Mouse (Mus musculus) midbrain, embryonic 10.5 days (tissue): ENCODE data around the gene Fmod. TPM values are rescaled to one million over a fixed set of nuclear protein-coding genes. Genes with fewer than 3 reads are reported as not detected.

Experiments
- DNase-seq: peaks from one replicate; pipeline ENCODE4 v3.0.0-alpha.2; 2017; ENCODE audit warnings: low spot score
- H3K27ac ChIP-seq: fragments of 300-500 bp; sonication (generic); replicated peaks from 2 replicates; pipeline ENCODE4 v1.5.1; 2016; ENCODE audit warnings: mild to moderate bottlenecking
- H3K27me3 ChIP-seq: fragments of 300-500 bp; sonication (generic); 2 replicates; pipeline ENCODE4 v1.6.1; 2016; ENCODE audit warnings: low read depth, mild to moderate bottlenecking; ENCODE audit not compliant: poor library complexity, severe bottlenecking
- H3K36me3 ChIP-seq: fragments of 300-500 bp; sonication (generic); 2 replicates; pipeline ENCODE4 v1.6.1; 2016; ENCODE audit warnings: mild to moderate bottlenecking, moderate library complexity
- H3K4me1 ChIP-seq: fragments of 300-500 bp; sonication (generic); 2 replicates; pipeline ENCODE4 v1.6.1; 2016
- H3K4me3 ChIP-seq: fragments of 300-500 bp; sonication (generic); 2 replicates; pipeline ENCODE4 v1.5.1; 2016; ENCODE audit warnings: mild to moderate bottlenecking, moderate library complexity
- H3K9me3 ChIP-seq: fragments of 300-500 bp; sonication (generic); replicated peaks from 2 replicates; pipeline ENCODE4 v1.6.1; 2016; ENCODE audit warnings: mild to moderate bottlenecking
- WGBS: fragments of 180-500 bp; shearing (Covaris S2); methylation state at CpG from one replicate; pipeline ENCODE4 v1.1.7; 2016; 5-methylcytosine and 5-hydroxymethylcytosine counted together
- polyA plus RNA-seq: library from polyadenylated mRNA; unstranded; fragments of >200 nt; fragmentation: Nextera tagmentation; extraction: Ambion mirVana; gene quantifications from 2 replicates; pipeline ENCODE4 v1.2.1, GENCODE M21; 2016

The Fmod gene
- polyA plus RNA-seq, 1 experiment from 2014 or later = 2.8 TPM

- no peak for DNase-seq
- H3K27me3 ChIP-seq = no peaks in the 10 kb centered on the region
- H3K4me1 ChIP-seq = peaks cover 92% of the 10 kb centered on the region
- H3K27ac ChIP-seq = peak overlapping the region; percentile 84
- no peak overlapping the region for H3K4me3 ChIP-seq
- H3K9me3 ChIP-seq = no peaks in the 10 kb centered on the region
- WGBS = 57% methylated on average over 10 of the region's 10 CpGs
- peaks cover 24% of the 10 kb centered on the region for H3K36me3 ChIP-seq
Observed at GRCm38 (mm10) chr1:134071411-134072018, 34.5 kb downstream of the Fmod start.

GRCm38 (mm10) chr1:134073061-134073564 lies 36.1 kb downstream of the Fmod start:
- H3K4me3 ChIP-seq = no peak overlapping the region
- peaks cover 36% of the 10 kb centered on the region for H3K36me3 ChIP-seq
- WGBS = 80% methylated on average over 6 of the region's 6 CpGs
- H3K4me1 ChIP-seq = peaks cover 92% of the 10 kb centered on the region
- no peak for DNase-seq
- H3K27me3 ChIP-seq = no peaks in the 10 kb centered on the region
- H3K9me3 ChIP-seq = no peaks in the 10 kb centered on the region
- H3K27ac ChIP-seq = peak overlapping the region; percentile 84

- Histone ChIP-seq H3K27ac (peak overlapping the region; percentile 84), H3K4me3 (no peak overlapping the region), H3K27me3 (no peaks in the 10 kb centered on the region), H3K9me3 (no peaks in the 10 kb centered on the region), H3K4me1 (peaks cover 89% of the 10 kb centered on the region), H3K36me3 (peaks cover 36% of the 10 kb centered on the region)
- no peak for DNase-seq
- 87% methylated on average over 1 of the region's 1 CpGs for WGBS
Observed at GRCm38 (mm10) chr1:134073658-134074057, 36.6 kb downstream of the Fmod start.

- Histone ChIP-seq H3K36me3 (peaks cover 36% of the 10 kb centered on the region), H3K27ac (0 out of 2 replicates have a peak overlapping the region, but pooled peaks have one; percentile 2), H3K4me3 (0 out of 2 replicates have a peak overlapping the region, but pooled peaks have one; percentile 9), H3K9me3 (no peaks in the 10 kb centered on the region), H3K4me1 (peaks cover 91% of the 10 kb centered on the region), H3K27me3 (no peaks in the 10 kb centered on the region)
- DNase-seq = no peak
- 59% methylated on average over 3 of the region's 3 CpGs for WGBS
Observed at GRCm38 (mm10) chr1:134074184-134074583, 37.1 kb downstream of the Fmod start.

GRCm38 (mm10) chr1:134074606-134075005 lies 37.6 kb downstream of the Fmod start:
- 92% methylated on average over 10 of the region's 10 CpGs for WGBS
- peaks cover 94% of the 10 kb centered on the region for H3K4me1 ChIP-seq
- H3K9me3 ChIP-seq = no peaks in the 10 kb centered on the region
- peak overlapping the region; percentile 75; the same call in 1 of the 2 replicates for H3K4me3 ChIP-seq
- H3K27ac ChIP-seq = 0 out of 2 replicates have a peak overlapping the region, but pooled peaks have one; percentile 20
- peaks cover 36% of the 10 kb centered on the region for H3K36me3 ChIP-seq
- no peak for DNase-seq
- H3K27me3 ChIP-seq = no peaks in the 10 kb centered on the region

GRCm38 (mm10) chr1:134075532-134075931 lies 38.5 kb downstream of the Fmod start:
- Histone ChIP-seq H3K4me3 (peak overlapping the region; percentile 75), H3K4me1 (peaks cover 94% of the 10 kb centered on the region), H3K9me3 (no peaks in the 10 kb centered on the region), H3K27ac (peak overlapping the region; percentile 91), H3K36me3 (peaks cover 36% of the 10 kb centered on the region), H3K27me3 (no peaks in the 10 kb centered on the region)
- no peak for DNase-seq
- WGBS = 93% methylated on average over 8 of the region's 8 CpGs

- 23% methylated on average over 2 of the region's 2 CpGs for WGBS
- Histone ChIP-seq H3K27ac (peak overlapping the region; percentile 91), H3K36me3 (peaks cover 36% of the 10 kb centered on the region), H3K9me3 (no peaks in the 10 kb centered on the region), H3K27me3 (no peaks in the 10 kb centered on the region), H3K4me1 (peaks cover 84% of the 10 kb centered on the region), H3K4me3 (peak overlapping the region; percentile 75)
- DNase-seq = no peak
Observed at GRCm38 (mm10) chr1:134076789-134077188, 39.7 kb downstream of the Fmod start.

- no peaks in the 10 kb centered on the region for H3K9me3 ChIP-seq
- H3K4me3 ChIP-seq = peak overlapping the region; percentile 75
- peaks cover 76% of the 10 kb centered on the region for H3K4me1 ChIP-seq
- 42% methylated on average over 14 of the region's 14 CpGs for WGBS
- H3K27ac ChIP-seq = peak overlapping the region; percentile 91
- H3K36me3 ChIP-seq = peaks cover 36% of the 10 kb centered on the region
- no peaks in the 10 kb centered on the region for H3K27me3 ChIP-seq
- peak; percentile 61 for DNase-seq
Observed at GRCm38 (mm10) chr1:134077389-134078060, 40.5 kb downstream of the Fmod start.

- no peaks in the 10 kb centered on the region for H3K9me3 ChIP-seq
- H3K4me3 ChIP-seq = peak overlapping the region; percentile 75
- 10% methylated on average over 19 of the region's 19 CpGs for WGBS
- H3K4me1 ChIP-seq = peaks cover 75% of the 10 kb centered on the region
- no peaks in the 10 kb centered on the region for H3K27me3 ChIP-seq
- H3K36me3 ChIP-seq = peaks cover 36% of the 10 kb centered on the region
- DNase-seq = peak; percentile 39
- peak overlapping the region; percentile 91 for H3K27ac ChIP-seq
Observed at GRCm38 (mm10) chr1:134078061-134078795, 41.2 kb downstream of the Fmod start.

- DNase-seq = peak; percentile 98
- WGBS = under 1% methylated on average over 52 of the region's 62 CpGs
- Histone ChIP-seq H3K9me3 (no peaks in the 10 kb centered on the region), H3K36me3 (peaks cover 36% of the 10 kb centered on the region), H3K27ac (peak within 1 kb of the TSS; percentile 91), H3K4me1 (peaks cover 73% of the 10 kb centered on the region), H3K27me3 (no peaks in the 10 kb centered on the region), H3K4me3 (peak within 1 kb of the TSS; percentile 75)
Observed at GRCm38 (mm10) chr1:134078802-134079476, 41.9 kb downstream of the Fmod start, which contains the start of gene Btg2. Btg2 (minus strand) TSS chr1:134079120.

GRCm38 (mm10) chr1:134079477-134080163 lies 42.6 kb downstream of the Fmod start:
- 5% methylated on average over 9 of the region's 9 CpGs for WGBS
- no peaks in the 10 kb centered on the region for H3K27me3 ChIP-seq
- DNase-seq = no peak
- peak overlapping the region; percentile 91 for H3K27ac ChIP-seq
- H3K36me3 ChIP-seq = peaks cover 31% of the 10 kb centered on the region
- H3K4me3 ChIP-seq = peak overlapping the region; percentile 75
- no peaks in the 10 kb centered on the region for H3K9me3 ChIP-seq
- peaks cover 67% of the 10 kb centered on the region for H3K4me1 ChIP-seq
